Mouse (Mus musculus) CH12.LX (cell line): Measurements from ENCODE around the gene Hba-a2. TPM values are rescaled to one million over a fixed set of nuclear protein-coding genes. Genes with fewer than 3 reads are reported as not detected.

Source experiments
- DNase-seq: peaks from one replicate; pipeline ENCODE4 v3.0.0-alpha.2; 2013; ENCODE audit errors: extremely low read depth
- H3K27ac ChIP-seq: 2 replicates; pipeline ENCODE4 v1.5.1; 2012; ENCODE audit warnings: low read depth, mild to moderate bottlenecking, control low read depth, moderate library complexity; ENCODE audit not compliant: insufficient read depth
- H3K27me3 ChIP-seq: replicated peaks from 2 replicates; pipeline ENCODE3; 2012; ENCODE audit warnings: inconsistent platforms
- H3K36me3 ChIP-seq, 2 experiments: replicated peaks in 1 of 2; 2 replicates each; pipeline versions ENCODE3 to v1.6.1; 2012; ENCODE audit warnings: inconsistent platforms in 1 of 2, low read length in 1 of 2, mild to moderate bottlenecking in 1 of 2, mixed read lengths in 1 of 2, moderate library complexity in 1 of 2; ENCODE audit not compliant: control insufficient read depth in 1 of 2, insufficient read depth in 1 of 2
- H3K4me1 ChIP-seq, 2 experiments: 2 replicates each; pipeline ENCODE4 v1.6.1; 2012; ENCODE audit warnings: inconsistent platforms in 1 of 2, moderate library complexity in 1 of 2; ENCODE audit not compliant: insufficient read depth in 2 of 2, control insufficient read depth in 1 of 2
- H3K4me2 ChIP-seq: 2 replicates; pipeline ENCODE4 v1.6.1; 2012; ENCODE audit warnings: low read depth, mild to moderate bottlenecking, control low read depth; ENCODE audit not compliant: poor library complexity, insufficient read depth, severe bottlenecking
- H3K4me3 ChIP-seq, 3 experiments: fragments of 150-350 bp in 1 of 3; sonication (generic) in 1 of 3; replicated peaks in 1 of 3; 2 replicates each; pipeline versions ENCODE3 to v1.5.1; 2011 to 2012; ENCODE audit warnings: low read depth in 2 of 3, low read length in 2 of 3, mild to moderate bottlenecking in 2 of 3, moderate library complexity in 2 of 3, control low read depth in 1 of 3, improper control_type of control experiment in 1 of 3, inconsistent platforms in 1 of 3, mixed read lengths in 1 of 3; ENCODE audit not compliant: poor library complexity in 1 of 3
- H3K79me2 ChIP-seq: replicated peaks from 2 replicates; pipeline ENCODE4 v1.6.1; 2012; ENCODE audit warnings: mild to moderate bottlenecking, moderate library complexity; ENCODE audit not compliant: control insufficient read depth, poor library complexity, insufficient read depth, severe bottlenecking; ENCODE audit errors: extremely low read depth
- H3K9ac ChIP-seq: 2 replicates; pipeline ENCODE4 v1.6.1; 2012; ENCODE audit warnings: low read depth, mild to moderate bottlenecking, control low read depth, moderate library complexity; ENCODE audit not compliant: insufficient read depth
- H3K9me3 ChIP-seq: replicated peaks from 2 replicates; pipeline ENCODE3; 2012; ENCODE audit warnings: low read length, inconsistent platforms, mixed read lengths
- BHLHE40 ChIP-seq: IDR thresholded peaks from 2 replicates; pipeline ENCODE4 v1.6.1; 2011; ENCODE audit warnings: mild to moderate bottlenecking, low read depth, low read length, improper control_type of control experiment
- CHD1 ChIP-seq: IDR thresholded peaks from 2 replicates; pipeline ENCODE4 v1.6.1; 2012; ENCODE audit warnings: low read depth, low read length, improper control_type of control experiment, inconsistent platforms
- CTCF ChIP-seq, 2 experiments: IDR thresholded peaks in 1 of 2; conservative IDR thresholded peaks in 1 of 2; 2 replicates each; pipeline ENCODE4 v1.5.1; 2011 to 2012; ENCODE audit warnings: low read depth in 2 of 2, low read length in 2 of 2, improper control_type of control experiment in 1 of 2, inconsistent platforms in 1 of 2, mild to moderate bottlenecking in 1 of 2, moderate library complexity in 1 of 2
- E2F4 ChIP-seq: IDR thresholded peaks from 2 replicates; pipeline ENCODE4 v1.6.1; 2011; ENCODE audit warnings: low read depth, low read length, improper control_type of control experiment; ENCODE audit not compliant: insufficient replicate concordance
- ELF1 ChIP-seq: IDR thresholded peaks from 2 replicates; pipeline ENCODE4 v1.6.1; 2014; ENCODE audit warnings: low read depth, mild to moderate bottlenecking, inconsistent platforms, low read length, improper control_type of control experiment
- IRF4 ChIP-seq: IDR thresholded peaks from 2 replicates; pipeline ENCODE4 v1.6.1; 2014; ENCODE audit warnings: low read depth, mild to moderate bottlenecking, inconsistent platforms, low read length, improper control_type of control experiment
- JUND ChIP-seq: conservative IDR thresholded peaks from 2 replicates; pipeline ENCODE4 v1.6.1; 2011; ENCODE audit warnings: low read depth, low read length, improper control_type of control experiment
- KAT2A ChIP-seq: IDR thresholded peaks from 2 replicates; pipeline ENCODE4 v1.6.1; 2012; ENCODE audit warnings: low read length, improper control_type of control experiment, inconsistent platforms; ENCODE audit not compliant: insufficient replicate concordance
- MAFK ChIP-seq: IDR thresholded peaks from 2 replicates; pipeline ENCODE4 v1.6.1; 2011; ENCODE audit warnings: low read length, improper control_type of control experiment; ENCODE audit not compliant: insufficient replicate concordance
- MAX ChIP-seq: IDR thresholded peaks from 2 replicates; pipeline ENCODE4 v1.6.1; 2011; ENCODE audit warnings: low read length, improper control_type of control experiment
- MAZ ChIP-seq: IDR thresholded peaks from 2 replicates; pipeline ENCODE4 v1.6.1; 2012; ENCODE audit warnings: low read depth, mild to moderate bottlenecking, inconsistent platforms, low read length, improper control_type of control experiment, moderate library complexity
- MEF2A ChIP-seq: IDR thresholded peaks from 2 replicates; pipeline ENCODE4 v1.6.1; 2014; ENCODE audit warnings: low read depth, mild to moderate bottlenecking, inconsistent platforms, low read length, improper control_type of control experiment, borderline replicate concordance
- MXI1 ChIP-seq: IDR thresholded peaks from 2 replicates; pipeline ENCODE4 v1.6.1; 2011; ENCODE audit warnings: mild to moderate bottlenecking, low read depth, low read length, improper control_type of control experiment
- MYC ChIP-seq: IDR thresholded peaks from 2 replicates; pipeline ENCODE4 v1.6.1; 2011; ENCODE audit warnings: low read depth, mild to moderate bottlenecking, improper control_type of control experiment, low read length
- RAD21 ChIP-seq: IDR thresholded peaks from 2 replicates; pipeline ENCODE4 v1.6.1; 2011; ENCODE audit warnings: low read depth, mild to moderate bottlenecking, low read length, improper control_type of control experiment, moderate library complexity
- RCOR1 ChIP-seq: conservative IDR thresholded peaks from 2 replicates; pipeline ENCODE4 v1.6.1; 2012; ENCODE audit warnings: low read depth, mild to moderate bottlenecking, inconsistent platforms, low read length, improper control_type of control experiment
- SIN3A ChIP-seq: IDR thresholded peaks from 2 replicates; pipeline ENCODE4 v1.6.1; 2012; ENCODE audit warnings: low read length, improper control_type of control experiment, inconsistent platforms
- SMC3 ChIP-seq: IDR thresholded peaks from 2 replicates; pipeline ENCODE4 v1.6.1; 2011; ENCODE audit warnings: low read depth, low read length, improper control_type of control experiment
- TCF12 ChIP-seq: IDR thresholded peaks from 2 replicates; pipeline ENCODE4 v1.6.1; 2014; ENCODE audit warnings: low read depth, mild to moderate bottlenecking, inconsistent platforms, low read length, improper control_type of control experiment
- USF2 ChIP-seq: conservative IDR thresholded peaks from 2 replicates; pipeline ENCODE4 v1.6.1; 2011; ENCODE audit warnings: low read depth, low read length, improper control_type of control experiment
- ZC3H11A ChIP-seq: IDR thresholded peaks from 2 replicates; pipeline ENCODE4 v1.6.1; 2012; ENCODE audit warnings: low read depth, mild to moderate bottlenecking, inconsistent platforms, low read length, improper control_type of control experiment
- ZNF384 ChIP-seq: IDR thresholded peaks from 2 replicates; pipeline ENCODE4 v1.6.1; 2012; ENCODE audit warnings: low read depth, low read length, improper control_type of control experiment, inconsistent platforms
- dilution Hi-C: fragments of 300-500 bp; cut with MboI; formaldehyde crosslinking; loops from 2 replicates; pipeline ENCODE4 v1.14.3; 2020; ENCODE audit warnings: low sequenced_read_pairs; ENCODE audit not compliant: extremely low pct_unique_long_range_greater_than_20kb, extremely low pct_ligation_motif_present
- in situ Hi-C: fragments of 300-500 bp; cut with MboI; formaldehyde crosslinking; loops from 3 replicates; pipeline ENCODE4 v1.14.3; 2019; ENCODE audit warnings: low sequenced_read_pairs, low pct_ligation_motif_present, low pct_unique_long_range_greater_than_20kb, mixed read lengths
- polyA plus RNA-seq: library from polyadenylated mRNA; unstranded; fragments of >175 nt; gene quantifications from 2 replicates; pipeline ENCODE4 v1.2.1, GENCODE M21; 2012; ENCODE audit warnings: low read depth; ENCODE audit not compliant: insufficient read length
- total RNA-seq, 2 experiments: library from RNA; depleted of rRNA; stranded (reverse); fragments of 300-350 nt in 1 of 2; fragments of >200 nt in 1 of 2; gene quantifications; 2 replicates each; pipeline ENCODE4 v1.2.3; 2012 to 2014

Hba-a2 gene
- total and polyA plus RNA-seq, 3 experiments, result 2.9 to 10.3 (median 4.6) TPM

- H3K4me3 ChIP-seq, result no peak overlapping the region
- H3K9me3 ChIP-seq, result no peaks in the 10 kb centered on the region
- H3K27ac ChIP-seq, result no peak overlapping the region
- H3K4me1 ChIP-seq, result peaks cover 4 to 16% of the 10 kb centered on the region in 2 experiments; a peak in 2 of 4 replicates
- no peak overlapping the region for H3K9ac ChIP-seq
- H3K79me2 ChIP-seq, result no peaks in the 10 kb centered on the region
- peaks cover 16% of the 10 kb centered on the region for H3K27me3 ChIP-seq
- no peak for DNase-seq
- in situ Hi-C loops (no loop called here), dilution Hi-C loops (no loop called here)
- TF ChIP-seq BHLHE40 (no peak), MAZ (no peak), ZC3H11A (no peak), MAX (no peak), E2F4 (no peak), MEF2A (no peak), USF2 (no peak), ELF1 (no peak), SMC3 (no peak), TCF12 (no peak), RCOR1 (no peak), CHD1 (no peak), IRF4 (no peak), SIN3A (no peak), MAFK (no peak; the same call in 1 of the 2 replicates), JUND (no peak), MYC (no peak)
- no peak overlapping the region for H3K4me2 ChIP-seq
- H3K36me3 ChIP-seq, result no peaks in the 10 kb centered on the region
These were observed 17.8 kb upstream of the Hba-a2 start for GRCm38 (mm10) chr11:32278458-32278957.

- Histone ChIP-seq H3K36me3 (no peaks in the 10 kb centered on the region), H3K4me1 (peaks cover 4 to 16% of the 10 kb centered on the region in 2 experiments; a peak in 2 of 4 replicates), H3K9me3 (no peaks in the 10 kb centered on the region), H3K9ac (no peak overlapping the region), H3K4me3 (no peak overlapping the region), H3K4me2 (no peak overlapping the region), H3K27me3 (peaks cover 15% of the 10 kb centered on the region), H3K27ac (no peak overlapping the region), H3K79me2 (no peaks in the 10 kb centered on the region)
- DNase-seq, result no peak
- TF ChIP-seq CTCF (conservative IDR thresholded peaks at IDR 0.05 in 1 of 2, IDR thresholded peaks at IDR 0.05 in 1 of 2; ENCODE audit: low read depth in 2 of 2, low read length in 2 of 2), result no peak
- TF ChIP-seq RAD21, result no peak
- no peak for TF ChIP-seq RCOR1
- no peak for TF ChIP-seq ZNF384
- no peak for TF ChIP-seq IRF4
- TF ChIP-seq KAT2A, result no peak
- TF ChIP-seq MAX, result no peak
- TF ChIP-seq MXI1, result no peak
- dilution Hi-C loops, result no loop called here
- in situ Hi-C loops, result no loop called here
These were observed 15.6 kb upstream of the Hba-a2 start for GRCm38 (mm10) chr11:32280646-32281045.
